Mouse (Mus musculus): Measurements from ENCODE around the gene Ube2g2. TPM values are rescaled to one million over a fixed set of nuclear protein-coding genes. Genes with fewer than 3 reads are reported as not detected.

Gene Ube2g2
- 89.3 and 96.0 TPM in 2 replicates for polyA plus RNA-seq (2015; fragmentation: Nextera tagmentation; extraction: Ambion mirVana)

- Histone ChIP-seq H3K4me3 (peak within 1 kb of the TSS; percentile 99), H3K27me3 (no peaks in the 10 kb centered on the region), H3K4me1 (peaks cover 23% of the 10 kb centered on the region), H3K27ac (peak within 1 kb of the TSS; percentile 89), H3K9ac (peak within 1 kb of the TSS; percentile 98), H3K9me3 (no peaks in the 10 kb centered on the region), H3K36me3 (peaks cover 31% of the 10 kb centered on the region), H3K4me2 (replicated peaks) (peak within 1 kb of the TSS; percentile 78)
- ATAC-seq (ENCODE audit: low FRiP score, low read depth): peak; percentile 90
- WGBS: under 1% methylated on average over 96 of the region's 96 CpGs
Observed at GRCm38 (mm10) chr10:77622055-77622988, at the start of gene Ube2g2. TSS of gene Ube2g2 (plus strand) at chr10:77622275.

- H3K27ac ChIP-seq: no peak overlapping the region
- 88% methylated on average over 1 of the region's 1 CpGs for WGBS
- H3K27me3 ChIP-seq: no peaks in the 10 kb centered on the region; the same call in 1 of the 2 replicates
- no peak overlapping the region for H3K4me2 ChIP-seq (replicated peaks)
- no peak overlapping the region for H3K4me3 ChIP-seq
- H3K9ac ChIP-seq: no peak overlapping the region
- ATAC-seq (ENCODE audit: low FRiP score, low read depth): no peak
- H3K36me3 ChIP-seq: no peaks in the 10 kb centered on the region
- 0 out of 2 replicates have a peak, but pooled peaks cover 3% of the 10 kb centered on the region for H3K4me1 ChIP-seq
- no peaks in the 10 kb centered on the region for H3K9me3 ChIP-seq
Observed at GRCm38 (mm10) chr10:77573162-77573561, 48.9 kb upstream of the Ube2g2 start.

GRCm38 (mm10) chr10:77580027-77580920 is 41.8 kb upstream of the Ube2g2 start:
- WGBS: 51% methylated on average over 10 of the region's 10 CpGs
- no peak for ATAC-seq (ENCODE audit: low FRiP score, low read depth)

GRCm38 (mm10) chr10:77581023-77581407 is 41.1 kb upstream of the Ube2g2 start:
- H3K4me1 ChIP-seq: peaks cover 22% of the 10 kb centered on the region
- H3K4me2 ChIP-seq (replicated peaks): peak overlapping the region; percentile 93
- 0 out of 2 replicates have a peak, but pooled peaks cover 3% of the 10 kb centered on the region for H3K36me3 ChIP-seq
- H3K9me3 ChIP-seq: no peaks in the 10 kb centered on the region
- WGBS: 12% methylated on average over 8 of the region's 8 CpGs
- no peaks in the 10 kb centered on the region for H3K27me3 ChIP-seq
- H3K9ac ChIP-seq: peak overlapping the region; percentile 72
- H3K27ac ChIP-seq: peak overlapping the region; percentile 77
- peak overlapping the region; percentile 67 for H3K4me3 ChIP-seq
- ATAC-seq (ENCODE audit: low FRiP score, low read depth): peak; percentile 2; the same call in 1 of the 2 replicates

More at GRCm38 (mm10) chr10:77580027-77580920, 41.8 kb upstream of the Ube2g2 start:
- Histone ChIP-seq H3K9me3 (no peaks in the 10 kb centered on the region), H3K36me3 (no peaks in the 10 kb centered on the region), H3K4me1 (peaks cover 22% of the 10 kb centered on the region), H3K4me3 (no peak overlapping the region), H3K9ac (no peak overlapping the region), H3K27me3 (no peaks in the 10 kb centered on the region), H3K27ac (no peak overlapping the region), H3K4me2 (replicated peaks) (peak overlapping the region; percentile 93)

GRCm38 (mm10) chr10:77581408-77582284 is 40.4 kb upstream of the Ube2g2 start, which contains the start of gene Pttg1ip:
TSS of gene Pttg1ip (plus strand) at chr10:77581720.
- WGBS: under 1% methylated on average over 64 of the region's 64 CpGs
- ATAC-seq (ENCODE audit: low FRiP score, low read depth): peak; percentile 97
- Histone ChIP-seq H3K9ac (peak within 1 kb of the TSS; percentile 82), H3K9me3 (no peaks in the 10 kb centered on the region), H3K4me1 (peaks cover 22% of the 10 kb centered on the region), H3K36me3 (peaks cover 7% of the 10 kb centered on the region), H3K27me3 (no peaks in the 10 kb centered on the region), H3K4me2 (replicated peaks) (peak within 1 kb of the TSS; percentile 93), H3K4me3 (peak within 1 kb of the TSS; percentile 67), H3K27ac (peak within 1 kb of the TSS; percentile 85)

GRCm38 (mm10) chr10:77582285-77582618 is 39.8 kb upstream of the Ube2g2 start:
- ATAC-seq (ENCODE audit: low FRiP score, low read depth): no peak
- H3K9me3 ChIP-seq: no peaks in the 10 kb centered on the region
- peak overlapping the region; percentile 93 for H3K4me2 ChIP-seq (replicated peaks)
- 9% methylated on average over 8 of the region's 8 CpGs for WGBS
- H3K27me3 ChIP-seq: no peaks in the 10 kb centered on the region
- peak overlapping the region; percentile 85; the same call in 1 of the 2 replicates for H3K27ac ChIP-seq
- peak overlapping the region; percentile 67 for H3K4me3 ChIP-seq
- peaks cover 22% of the 10 kb centered on the region for H3K4me1 ChIP-seq
- peaks cover 13% of the 10 kb centered on the region for H3K36me3 ChIP-seq
- peak overlapping the region; percentile 82 for H3K9ac ChIP-seq

- Histone ChIP-seq H3K27me3 (no peaks in the 10 kb centered on the region), H3K27ac (no peak overlapping the region), H3K36me3 (peaks cover 29% of the 10 kb centered on the region), H3K4me2 (replicated peaks) (0 out of 2 replicates have a peak overlapping the region, but pooled peaks have one; percentile 7), H3K9ac (no peak overlapping the region), H3K9me3 (no peaks in the 10 kb centered on the region), H3K4me3 (no peak overlapping the region), H3K4me1 (peaks cover 22% of the 10 kb centered on the region)
- no peak for ATAC-seq (ENCODE audit: low FRiP score, low read depth)
- WGBS: 79% methylated on average over 10 of the region's 10 CpGs
Observed at GRCm38 (mm10) chr10:77583795-77584422, 38.2 kb upstream of the Ube2g2 start.

- no peaks in the 10 kb centered on the region for H3K27me3 ChIP-seq
- peaks cover 54% of the 10 kb centered on the region for H3K36me3 ChIP-seq
- H3K27ac ChIP-seq: no peak overlapping the region
- no peak overlapping the region for H3K4me2 ChIP-seq (replicated peaks)
- H3K4me3 ChIP-seq: no peak overlapping the region
- no peak overlapping the region for H3K9ac ChIP-seq
- ATAC-seq (ENCODE audit: low FRiP score, low read depth): no peak
- H3K4me1 ChIP-seq: peaks cover 19% of the 10 kb centered on the region
- 92% methylated on average over 3 of the region's 3 CpGs for WGBS
- H3K9me3 ChIP-seq: no peaks in the 10 kb centered on the region
Observed at GRCm38 (mm10) chr10:77586637-77587036, 35.4 kb upstream of the Ube2g2 start.

GRCm38 (mm10) chr10:77587091-77587775 is 34.8 kb upstream of the Ube2g2 start:
- no peak for ATAC-seq (ENCODE audit: low FRiP score, low read depth)
- Histone ChIP-seq H3K27ac (no peak overlapping the region), H3K4me1 (peaks cover 17% of the 10 kb centered on the region), H3K4me2 (replicated peaks) (no peak overlapping the region), H3K9ac (no peak overlapping the region), H3K4me3 (no peak overlapping the region), H3K9me3 (no peaks in the 10 kb centered on the region), H3K36me3 (peaks cover 60% of the 10 kb centered on the region), H3K27me3 (no peaks in the 10 kb centered on the region)
- 96% methylated on average over 6 of the region's 6 CpGs for WGBS

GRCm38 (mm10) chr10:77588036-77588435 is 34.0 kb upstream of the Ube2g2 start:
- H3K27me3 ChIP-seq: no peaks in the 10 kb centered on the region
- ATAC-seq (ENCODE audit: low FRiP score, low read depth): no peak
- H3K4me2 ChIP-seq (replicated peaks): no peak overlapping the region
- H3K9me3 ChIP-seq: no peaks in the 10 kb centered on the region
- peaks cover 68% of the 10 kb centered on the region for H3K36me3 ChIP-seq
- no peak overlapping the region; the same call in 1 of the 2 replicates for H3K9ac ChIP-seq
- no peak overlapping the region for H3K4me3 ChIP-seq
- H3K27ac ChIP-seq: no peak overlapping the region
- H3K4me1 ChIP-seq: peaks cover 9% of the 10 kb centered on the region
- 83% methylated on average over 2 of the region's 2 CpGs for WGBS
